Mouse (Mus musculus): ENCODE results near the gene Hyal1.

Gene Hyal1

DNA sequence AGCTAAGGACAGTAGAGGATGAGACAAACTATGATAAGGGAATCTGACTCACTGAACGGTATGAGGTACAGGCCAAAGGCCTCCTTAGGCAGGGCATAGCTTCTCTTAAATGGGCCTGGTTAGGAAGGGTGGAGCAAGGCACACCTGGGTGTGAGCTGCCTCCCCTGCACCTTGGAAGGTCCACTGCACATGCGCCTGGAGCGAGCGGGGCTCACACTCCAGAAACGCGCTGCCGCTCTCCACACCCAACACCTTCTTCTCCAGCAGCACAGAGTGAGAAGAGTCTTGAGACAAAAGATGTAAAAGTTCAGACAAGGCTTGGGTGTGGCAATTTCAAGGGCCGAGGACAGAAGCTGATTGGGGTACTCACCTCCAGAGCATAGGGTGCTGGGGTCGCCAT, 22.7 kb downstream of the Hyal1 start:
- DNase-seq, result no peak

GRCm38 (mm10) chr9:107599842-107600241, 23.1 kb downstream of the Hyal1 start:
- DNase-seq, result no peak

- no peak for DNase-seq
Measured at GRCm38 (mm10) chr9:107600745-107601144, 24.0 kb downstream of the Hyal1 start.

- no peak for DNase-seq
Measured at GRCm38 (mm10) chr9:107601275-107601674, 24.5 kb downstream of the Hyal1 start.

- DNase-seq, result peak; percentile 93
Measured at GRCm38 (mm10) chr9:107602068-107602648, 25.4 kb downstream of the Hyal1 start.

GRCm38 (mm10) chr9:107603251-107603650, 26.5 kb downstream of the Hyal1 start:
- no peak for DNase-seq

- peak; percentile 80 for DNase-seq
Measured at GRCm38 (mm10) chr9:107605041-107605661, 28.4 kb downstream of the Hyal1 start.

DNA sequence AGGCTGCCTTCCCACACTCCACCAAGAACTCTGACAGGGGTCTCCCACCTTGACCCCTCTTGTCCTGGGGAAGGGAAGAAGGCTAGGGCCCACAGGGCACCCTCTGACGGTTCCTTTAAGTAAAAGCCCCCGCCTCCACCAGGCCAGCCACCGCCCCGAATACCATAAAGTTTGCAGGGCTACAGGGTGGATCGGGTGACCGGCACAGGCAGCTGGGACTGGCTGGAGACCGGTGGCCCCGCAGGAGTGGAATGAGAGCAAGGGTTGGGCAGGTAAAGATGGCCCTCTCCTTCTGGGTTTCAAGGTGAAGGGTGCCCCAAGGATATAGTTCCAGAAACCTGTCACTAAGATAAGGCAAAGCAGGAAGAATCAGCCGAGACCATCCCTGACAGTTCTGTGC, 29.9 kb downstream of the Hyal1 start:
- peak; percentile 78 for DNase-seq

- DNase-seq, result no peak
Measured at GRCm38 (mm10) chr9:107607036-107607435, 30.3 kb downstream of the Hyal1 start.

DNA sequence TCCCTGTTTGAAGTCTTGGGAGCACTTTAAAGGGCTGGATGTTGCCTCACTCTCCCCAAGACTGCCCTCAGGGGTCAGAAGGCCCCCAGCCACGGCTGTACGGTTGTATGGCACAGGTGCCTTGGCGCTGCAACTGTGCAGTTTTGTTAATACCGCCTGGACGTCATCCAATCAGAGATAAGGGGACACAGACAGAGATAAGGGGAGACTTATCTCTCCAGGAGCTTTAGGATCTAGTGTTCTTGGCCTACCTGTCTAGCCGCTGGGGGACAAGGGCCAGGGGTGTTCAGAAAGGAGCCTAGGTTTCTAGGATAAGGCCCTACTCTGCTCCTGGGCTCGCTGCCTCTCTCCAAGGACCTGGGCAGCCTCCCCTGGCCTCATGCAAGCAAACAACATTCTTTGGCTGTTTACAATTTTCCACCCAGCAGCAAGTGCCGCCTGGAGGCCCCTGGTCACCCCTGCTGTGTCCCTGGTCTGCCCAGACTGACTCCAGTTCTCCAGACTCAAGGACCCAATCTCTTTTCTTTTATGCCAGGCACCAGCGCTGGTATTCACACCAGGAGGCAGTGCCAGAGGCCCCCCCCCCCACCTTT, 31.0 kb downstream of the Hyal1 start:
- DNase-seq, result no peak

DNA sequence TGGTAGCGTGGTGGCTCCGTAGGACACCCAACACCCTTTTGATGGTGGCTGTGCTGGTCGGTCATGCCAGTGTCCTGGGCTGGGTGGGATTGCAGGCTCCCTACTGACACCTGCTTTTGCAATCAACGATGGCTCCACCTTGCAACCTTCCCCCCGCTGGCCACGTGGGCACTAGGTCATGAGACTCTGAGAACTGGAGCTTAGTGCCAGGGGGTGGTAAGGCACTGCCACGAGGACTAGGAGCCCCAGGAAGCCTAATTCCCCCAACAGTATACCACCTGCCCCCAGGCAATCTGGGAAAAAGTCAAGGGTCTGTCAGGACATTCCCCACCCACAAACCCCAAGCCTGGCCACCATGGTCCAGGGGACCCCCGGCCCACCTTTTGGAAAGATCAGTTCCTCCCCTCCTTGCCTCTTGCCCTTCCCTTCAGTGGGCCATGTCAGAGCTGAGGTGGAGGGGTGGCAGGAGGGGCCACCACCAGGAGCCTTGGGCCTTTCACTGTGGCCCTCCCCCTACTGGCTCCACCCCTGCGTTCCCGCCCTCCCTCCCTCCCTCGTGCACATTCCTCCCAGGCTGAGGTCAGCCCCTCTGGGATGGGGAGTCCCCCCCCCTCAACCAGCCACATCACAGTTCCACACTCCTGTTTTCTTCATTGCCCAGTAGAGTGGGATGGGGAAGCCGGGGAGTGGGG, 32.2 kb downstream of the Hyal1 start, which contains the start of gene Sema3b:
Gene Sema3b (minus strand): TSS at position 489 of the 692 bp plus-strand sequence.
- peak; percentile 67 for DNase-seq

- no peak for DNase-seq
Measured at GRCm38 (mm10) chr9:107609433-107609830, 32.7 kb downstream of the Hyal1 start.

GRCm38 (mm10) chr9:107611456-107612190, 34.9 kb downstream of the Hyal1 start:
- DNase-seq, result no peak

DNA sequence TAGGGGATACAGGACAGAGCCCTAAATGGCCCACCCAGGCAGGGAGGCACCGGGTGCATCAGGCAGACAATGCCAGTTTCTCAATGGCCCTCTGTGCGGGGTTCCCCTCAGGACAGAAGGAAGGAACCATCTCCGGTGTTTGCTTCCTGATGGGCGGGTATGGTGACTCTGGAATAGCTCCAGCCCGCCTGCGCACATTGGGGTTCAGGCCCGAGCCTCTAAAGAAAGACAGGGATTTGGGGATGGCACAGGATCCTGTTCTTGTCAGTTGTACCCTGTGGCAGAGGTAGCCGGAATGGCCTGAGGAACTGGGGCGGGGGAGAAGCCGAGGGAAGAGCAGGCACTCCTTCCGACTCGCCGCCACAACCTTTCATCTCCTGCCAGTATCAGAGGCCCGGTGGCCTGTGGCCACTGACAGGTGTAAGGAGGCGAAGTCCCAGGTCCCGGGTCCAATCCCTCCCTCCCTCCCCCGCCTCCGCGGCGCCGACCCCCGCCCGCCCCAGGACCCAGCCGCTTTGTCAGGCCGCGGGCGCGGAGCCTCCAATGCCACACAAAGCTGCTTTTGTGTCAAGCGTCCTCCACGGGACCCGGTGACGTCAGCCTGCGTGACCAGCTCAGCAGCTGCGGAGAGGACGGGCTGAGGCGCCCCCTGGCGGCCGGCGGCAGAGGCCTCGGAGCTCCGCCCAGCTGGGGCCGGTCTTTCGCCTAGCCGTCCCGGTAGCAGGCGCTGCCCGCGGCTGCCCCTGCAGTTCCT, 35.6 kb downstream of the Hyal1 start:
- DNase-seq, result peak; percentile 99

DNA sequence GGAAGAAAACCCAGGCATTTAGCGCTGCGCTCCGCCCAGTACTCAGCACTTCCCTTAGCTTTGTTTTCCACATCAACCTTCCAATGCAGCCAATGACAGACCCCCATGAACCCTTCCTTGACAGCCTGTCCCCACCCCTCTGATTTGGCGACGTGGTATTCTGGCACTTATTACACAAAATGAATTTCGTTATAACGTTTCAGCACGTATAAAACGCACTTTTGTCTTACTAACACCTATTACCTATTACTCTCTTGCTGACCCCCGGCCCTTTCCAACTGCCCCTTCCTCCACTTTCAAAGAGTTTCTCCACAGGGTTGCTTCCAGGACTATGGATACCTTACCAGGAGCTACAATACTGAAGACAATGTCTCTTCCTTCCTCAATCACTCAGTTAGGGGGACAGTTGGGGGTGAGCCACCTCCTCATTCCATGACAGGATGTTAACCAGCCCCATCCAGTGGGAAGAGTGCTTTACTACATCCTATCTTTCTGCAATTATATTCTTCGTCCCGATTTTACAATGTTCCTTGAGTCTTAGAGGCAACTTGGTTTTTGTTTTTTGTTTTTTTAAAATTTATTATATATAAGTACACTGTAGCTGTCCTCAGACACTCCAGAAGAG, 36.3 kb downstream of the Hyal1 start:
- peak; percentile 54 for DNase-seq

- no peak for DNase-seq
Measured at GRCm38 (mm10) chr9:107615035-107615434, 38.3 kb downstream of the Hyal1 start.

GRCm38 (mm10) chr9:107617461-107617860, 40.7 kb downstream of the Hyal1 start:
- no peak for DNase-seq

DNA sequence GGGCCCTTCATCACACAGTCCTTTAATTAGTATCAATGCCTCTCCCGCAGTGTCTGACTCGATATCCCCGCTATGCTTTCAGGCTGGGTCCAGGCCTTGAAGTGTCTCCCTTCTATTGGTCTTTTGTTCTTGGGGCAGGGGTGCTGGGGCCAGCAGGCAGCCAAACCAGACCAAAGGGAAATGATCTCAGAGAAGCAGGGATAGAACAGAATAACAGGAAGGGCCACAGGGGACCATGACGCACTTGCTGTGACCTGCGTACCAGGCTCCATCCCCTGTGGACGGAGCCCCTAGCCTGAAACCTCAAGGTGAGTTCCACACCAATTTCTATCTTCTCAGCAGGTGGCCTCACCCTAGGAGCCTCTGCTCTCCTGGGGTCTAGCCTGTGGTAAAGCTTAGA, 41.4 kb downstream of the Hyal1 start:
- no peak for DNase-seq

GRCm38 (mm10) chr9:107618778-107619545, 42.2 kb downstream of the Hyal1 start:
- peak; percentile 91 for DNase-seq

DNA sequence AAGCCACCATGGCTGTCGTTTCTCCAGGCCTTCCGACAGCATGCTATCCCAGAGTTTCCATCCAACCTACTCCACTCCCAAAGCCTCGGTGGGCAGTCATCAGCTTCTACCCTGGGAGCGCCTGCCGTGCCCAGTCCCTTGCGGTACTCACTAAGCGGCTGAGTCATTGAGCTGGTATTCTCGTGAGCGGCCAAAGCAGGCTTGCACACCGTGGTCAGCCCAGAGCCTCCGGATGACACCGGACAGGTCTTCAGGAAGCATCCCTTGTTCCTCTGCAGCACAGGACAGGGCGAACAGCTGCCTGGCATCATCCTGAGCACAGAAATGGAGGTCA, 42.8 kb downstream of the Hyal1 start:
- DNase-seq, result no peak

DNA sequence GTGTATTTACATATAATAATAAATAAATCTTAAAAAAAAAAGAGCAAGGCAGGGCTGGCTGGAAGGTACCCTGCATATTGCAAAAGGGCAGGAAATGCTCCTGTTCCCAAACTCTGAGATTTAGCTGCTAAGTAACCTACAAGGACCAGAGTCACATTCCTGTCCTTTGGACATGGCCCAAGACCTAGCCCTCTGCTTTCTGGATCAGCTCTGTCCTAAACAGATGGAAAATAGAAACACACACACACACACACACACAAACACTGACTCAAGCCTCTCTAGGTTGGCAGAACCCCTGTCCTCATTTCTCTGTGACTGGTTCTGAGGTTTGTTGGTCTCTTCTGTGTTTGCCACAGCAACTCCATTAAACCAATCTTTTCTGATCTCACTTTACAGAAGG, 44.2 kb downstream of the Hyal1 start:
- peak; percentile 71 for DNase-seq

Data from kidney, postnatal 14 days (tissue).